Mouse (Mus musculus) MEL (cell line): ENCODE measurements around the gene Dkk3.

Experiments
- KAT2A ChIP-seq: conservative IDR thresholded peaks from 2 replicates; pipeline ENCODE4 v1.6.1; 2012; ENCODE audit warnings: low read depth, low read length, improper control_type of control experiment, inconsistent platforms
- NELFE ChIP-seq: IDR thresholded peaks from 2 replicates; pipeline ENCODE4 v1.6.1; 2011; ENCODE audit warnings: low read depth, low read length, improper control_type of control experiment
- RCOR1 ChIP-seq: IDR thresholded peaks from 2 replicates; pipeline ENCODE4 v1.6.1; 2012; ENCODE audit warnings: low read depth, mild to moderate bottlenecking, inconsistent platforms, low read length, improper control_type of control experiment

- no peak for TF ChIP-seq RCOR1
- no peak for TF ChIP-seq KAT2A
- no peak for TF ChIP-seq NELFE
Measured at GRCm38 (mm10) chr7:112143090-112143500, 15.8 kb downstream of the Dkk3 start.
